Mouse (Mus musculus) cerebellum, adult 2 months (tissue): ENCODE measurements around the gene Hoxa6.

Experiments
- CTCF ChIP-seq: fragments of 200-500 bp; IDR thresholded peaks from 2 replicates; pipeline ENCODE4 v1.5.1; 2011; ENCODE audit warnings: low read depth, mild to moderate bottlenecking, control low read depth, low read length, moderate library complexity, borderline replicate concordance; ENCODE audit not compliant: insufficient read depth
- POLR2A ChIP-seq: fragments of 200-500 bp; IDR thresholded peaks from 2 replicates; pipeline ENCODE4 v1.6.1; 2011; ENCODE audit warnings: low read length, control low read depth, borderline replicate concordance; ENCODE audit not compliant: insufficient read depth

DNA sequence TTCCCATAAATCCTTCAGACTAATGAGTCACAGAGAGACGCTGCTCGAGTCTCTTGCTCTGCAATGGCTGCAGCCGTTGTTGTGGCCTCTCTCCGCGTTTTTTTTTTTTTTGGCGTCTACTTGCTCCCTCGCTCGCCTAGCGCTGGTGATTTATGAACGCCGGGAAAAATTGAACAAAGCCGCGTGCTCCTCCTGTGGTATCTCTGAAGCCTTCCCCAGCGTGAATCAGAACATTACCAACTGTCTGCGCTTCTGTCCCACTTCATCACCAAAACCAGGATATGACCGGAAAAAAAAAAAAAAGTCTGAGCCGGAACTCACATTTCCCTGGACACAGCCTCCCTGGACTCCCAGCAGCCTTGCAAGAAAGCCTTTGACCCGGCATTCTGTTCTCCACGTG, 23.3 kb downstream of the Hoxa6 start:
- TF ChIP-seq CTCF (no peak), POLR2A (no peak)
